Comparison of ENCODE assay signal across 25 mouse cellular contexts in genomic region chr17:29525613-29526012, GRCm38 (mm10). TPM values are rescaled to one million over a fixed set of nuclear protein-coding genes. Genes with fewer than 3 reads are reported as not detected.
A peak's percentile ranks its signal among the peaks of the same experiment; 100 is the strongest.
DNase-seq lines count a peak whose midpoint lies in the region; ATAC-seq and TF ChIP-seq lines count a peak whose summit lies in the region.
"Had no signal": no experiment of that assay in that cellular context is flagged by ENCODE, and none has a peak within 500 bp of the region (broad histone marks: within the 10 kb centered on the region; RNA-seq: fewer than 3 reads in every experiment).

No protein-coding gene starts in this region.

- H3K4me1 ChIP-seq in intestine, postnatal 0 days (replicated peaks; ENCODE audit: control insufficient read depth, insufficient read depth, low read length): no peaks in the 10 kb centered on the region
- H3K4me1 ChIP-seq in intestine, embryonic 15.5 days (replicated peaks): no peaks in the 10 kb centered on the region
- H3K4me1 ChIP-seq in midbrain, postnatal 0 days (ENCODE audit: insufficient read depth, low read length): no peaks in the 10 kb centered on the region
- H3K4me1 ChIP-seq in midbrain, embryonic 13.5 days (replicated peaks): no peaks in the 10 kb centered on the region
- H3K4me1 ChIP-seq: embryonic facial prominence, embryonic 12.5 days; heart, embryonic 13.5 days had no signal

- CTCF ChIA-PET in Patski (lab: Charles Lee): interaction anchor here (1.2 kb wide), 1 partner anchor 141 kb away, joined by 4 read pairs; no protein-coding TSS in a partner anchor

- H3K27ac ChIP-seq in intestine, postnatal 0 days (ENCODE audit: low read depth, low read length): no peak overlapping the region
- no peak overlapping the region for H3K27ac ChIP-seq in intestine, embryonic 15.5 days
- no peak overlapping the region for H3K27ac ChIP-seq in midbrain, postnatal 0 days (ENCODE audit: low read depth, low read length)
- no peak overlapping the region for H3K27ac ChIP-seq in midbrain, embryonic 13.5 days
- H3K27ac ChIP-seq: embryonic facial prominence, embryonic 12.5 days; heart, embryonic 13.5 days had no signal

- ATAC-seq in intestine, postnatal 0 days: no peak
- ATAC-seq in intestine, embryonic 15.5 days: no peak
- ATAC-seq in midbrain, postnatal 0 days (ENCODE audit: low FRiP score): no peak
- ATAC-seq in midbrain, embryonic 13.5 days: no peak
- no peak for ATAC-seq in Patski
- ATAC-seq: forebrain, embryonic 16.5 days; hindbrain, embryonic 16.5 days; inflammation-experienced regulatory T-cells, adult 6 months had no signal

- no peak overlapping the region for H3K9ac ChIP-seq in intestine, postnatal 0 days (ENCODE audit: low read depth, low read length)
- no peak overlapping the region for H3K9ac ChIP-seq in intestine, embryonic 15.5 days
- H3K9ac ChIP-seq in midbrain, postnatal 0 days (replicated peaks; ENCODE audit: low read length, poor library complexity, severe bottlenecking): no peak overlapping the region
- no peak overlapping the region for H3K9ac ChIP-seq in midbrain, embryonic 13.5 days (replicated peaks)
- H3K9ac ChIP-seq: embryonic facial prominence, embryonic 12.5 days; heart, embryonic 13.5 days had no signal

- no peak for DNase-seq in midbrain, postnatal 0 days (ENCODE audit: low spot score)
- DNase-seq in Patski (ENCODE audit: low read depth, low spot score): no peak
- no peak for DNase-seq in spleen, adult 12 weeks (ENCODE audit: low spot score)
- DNase-seq in thymus, adult 18-20 months: no peak
- DNase-seq: adrenal gland, postnatal 14 days; cerebellum, adult 11-12 months; cerebellum, adult 9-10 months; cerebellum, postnatal 25 days; gastrocnemius, postnatal 14 days; heart, postnatal 36 days had no signal

- no peaks in the 10 kb centered on the region for H3K9me3 ChIP-seq in intestine, postnatal 0 days (ENCODE audit: control insufficient read depth)
- no peaks in the 10 kb centered on the region for H3K9me3 ChIP-seq in intestine, embryonic 15.5 days
- H3K9me3 ChIP-seq in midbrain, postnatal 0 days (ENCODE audit: low read length): no peaks in the 10 kb centered on the region
- peaks cover 13% of the 10 kb centered on the region; the same call in 1 of the 2 replicates for H3K9me3 ChIP-seq in midbrain, embryonic 13.5 days

- H3K4me2 ChIP-seq in intestine, postnatal 0 days (replicated peaks; ENCODE audit: low read depth): no peak overlapping the region
- no peak overlapping the region for H3K4me2 ChIP-seq in intestine, embryonic 15.5 days (replicated peaks)
- no peak overlapping the region for H3K4me2 ChIP-seq in midbrain, postnatal 0 days (ENCODE audit: low read depth, low read length, poor library complexity, severe bottlenecking)
- H3K4me2 ChIP-seq in midbrain, embryonic 13.5 days (replicated peaks): no peak overlapping the region
- H3K4me2 ChIP-seq: embryonic facial prominence, embryonic 12.5 days; heart, embryonic 13.5 days had no signal

- in situ Hi-C loops in Patski (cut with MboI; ENCODE audit: low pct_unique_long_range_greater_than_20kb): no loop called here

- WGBS in intestine, postnatal 0 days: 79% methylated on average over 2 of the region's 2 CpGs
- 81% methylated on average over 2 of the region's 2 CpGs for WGBS in intestine, embryonic 15.5 days
- WGBS in midbrain, postnatal 0 days: 76% methylated on average over 2 of the region's 2 CpGs
- 81% methylated on average over 2 of the region's 2 CpGs for WGBS in midbrain, embryonic 13.5 days

- no peaks in the 10 kb centered on the region for H3K27me3 ChIP-seq in intestine, postnatal 0 days (replicated peaks; ENCODE audit: control insufficient read depth, insufficient read depth, low read length)
- H3K27me3 ChIP-seq in intestine, embryonic 15.5 days (replicated peaks): no peaks in the 10 kb centered on the region
- H3K27me3 ChIP-seq in midbrain, postnatal 0 days (ENCODE audit: insufficient read depth, low read length): no peaks in the 10 kb centered on the region
- H3K27me3 ChIP-seq in midbrain, embryonic 13.5 days: no peaks in the 10 kb centered on the region
- H3K27me3 ChIP-seq in Patski: no peaks in the 10 kb centered on the region
- H3K27me3 ChIP-seq: CH12.LX; embryonic facial prominence, embryonic 12.5 days; heart, embryonic 13.5 days had no signal

- POLR2A ChIA-PET in Patski (lab: Charles Lee): no interaction called here

- H3K36me3 ChIP-seq in intestine, postnatal 0 days (ENCODE audit: control insufficient read depth, insufficient read depth): no peaks in the 10 kb centered on the region
- no peaks in the 10 kb centered on the region for H3K36me3 ChIP-seq in intestine, embryonic 15.5 days
- no peaks in the 10 kb centered on the region for H3K36me3 ChIP-seq in midbrain, postnatal 0 days (ENCODE audit: insufficient read depth, low read length)
- H3K36me3 ChIP-seq in midbrain, embryonic 13.5 days: no peaks in the 10 kb centered on the region
- H3K36me3 ChIP-seq: embryonic facial prominence, embryonic 12.5 days; heart, embryonic 13.5 days had no signal

- no peak overlapping the region for H3K4me3 ChIP-seq in intestine, postnatal 0 days (ENCODE audit: low read depth, low read length)
- H3K4me3 ChIP-seq in intestine, embryonic 15.5 days (replicated peaks): no peak overlapping the region
- no peak overlapping the region for H3K4me3 ChIP-seq in midbrain, postnatal 0 days (ENCODE audit: low read depth, low read length)
- H3K4me3 ChIP-seq in midbrain, embryonic 13.5 days (replicated peaks): no peak overlapping the region
- H3K4me3 ChIP-seq: embryonic facial prominence, embryonic 12.5 days; heart, embryonic 13.5 days had no signal

- peak; percentile 18; the same call in 1 of the 2 replicates for TF ChIP-seq CTCF in intestine, postnatal 0 days (IDR thresholded peaks at IDR 0.05; ENCODE audit: low read depth)
- TF ChIP-seq CTCF in midbrain, postnatal 0 days (IDR thresholded peaks at IDR 0.05): peak; percentile 17; the same call in 1 of the 2 replicates
- peak; percentile 27 for TF ChIP-seq CTCF in Patski (IDR thresholded peaks at IDR 0.05)

RNA-seq across cellular contexts. Expression of gene Gm17657, which starts 23.8 kb away (rescaled TPM):
- not detected in 2 replicates for polyA plus RNA-seq in intestine, postnatal 0 days (2015; fragmentation: Nextera tagmentation; extraction: Ambion mirVana)
- polyA plus RNA-seq in intestine, embryonic 15.5 days (2015; fragmentation: Nextera tagmentation; extraction: Ambion mirVana): not detected in 2 replicates
- total RNA-seq in midbrain, postnatal 0 days (2014; rRNA removed): not detected in 2 replicates
- polyA plus RNA-seq in midbrain, postnatal 0 days (2015; fragmentation: Nextera tagmentation; extraction: Ambion mirVana): not detected in 2 replicates
- polyA plus RNA-seq in midbrain, embryonic 13.5 days (2015; fragmentation: Nextera tagmentation; extraction: Ambion mirVana): not detected in 2 replicates
- not detected for polyA plus RNA-seq in Patski (2021)
- total RNA-seq: adrenal gland, postnatal 14 days; gastrocnemius, adult 18-20 months; gastrocnemius, postnatal 14 days; heart, postnatal 36 days had no signal
- polyA plus RNA-seq: cortical plate, adult 2 months; embryonic facial prominence, embryonic 12.5 days; forebrain, embryonic 11.5 days; forebrain, embryonic 16.5 days; gonadal fat pad, adult 2 months; heart, embryonic 13.5 days; heart, postnatal 0 days; hindbrain, embryonic 11.5 days; hindbrain, embryonic 16.5 days had no signal

RNA-seq across cellular contexts. Expression of gene Tbc1d22b, which starts 24.0 kb away (rescaled TPM):
- polyA plus RNA-seq in intestine, postnatal 0 days (2015; fragmentation: Nextera tagmentation; extraction: Ambion mirVana): 8.6 TPM in 2 replicates
- 13.1 and 13.8 TPM in 2 replicates for polyA plus RNA-seq in intestine, embryonic 15.5 days (2015; fragmentation: Nextera tagmentation; extraction: Ambion mirVana)
- 47.3 and 52.0 TPM in 2 replicates for total RNA-seq in midbrain, postnatal 0 days (2014; rRNA removed)
- polyA plus RNA-seq in midbrain, postnatal 0 days (2015; fragmentation: Nextera tagmentation; extraction: Ambion mirVana): 30.7 and 31.7 TPM in 2 replicates
- polyA plus RNA-seq in midbrain, embryonic 13.5 days (2015; fragmentation: Nextera tagmentation; extraction: Ambion mirVana): 22.1 and 26.1 TPM in 2 replicates
- polyA plus RNA-seq in Patski (2021): 21.9 TPM

RNA-seq across cellular contexts. Expression of gene Tmem217, which starts 26.6 kb away (rescaled TPM):
- polyA plus RNA-seq in intestine, postnatal 0 days (2015; fragmentation: Nextera tagmentation; extraction: Ambion mirVana): 0.16 TPM in 1 of 2 replicates, not detected in the other
- 0.49 and 0.80 TPM in 2 replicates for polyA plus RNA-seq in intestine, embryonic 15.5 days (2015; fragmentation: Nextera tagmentation; extraction: Ambion mirVana)
- total RNA-seq in midbrain, postnatal 0 days (2014; rRNA removed): not detected in 2 replicates
- polyA plus RNA-seq in midbrain, postnatal 0 days (2015; fragmentation: Nextera tagmentation; extraction: Ambion mirVana): 0.71 and 0.84 TPM in 2 replicates
- polyA plus RNA-seq in midbrain, embryonic 13.5 days (2015; fragmentation: Nextera tagmentation; extraction: Ambion mirVana): 1.1 and 2.2 TPM in 2 replicates
- 0.33 TPM for polyA plus RNA-seq in Patski (2021)
- total RNA-seq: adrenal gland, postnatal 14 days; gastrocnemius, adult 18-20 months; gastrocnemius, postnatal 14 days; heart, postnatal 36 days had no signal

RNA-seq across cellular contexts. Expression of gene Pim1, which starts 35.1 kb away (rescaled TPM):
- polyA plus RNA-seq in intestine, postnatal 0 days (2015; fragmentation: Nextera tagmentation; extraction: Ambion mirVana): 16.8 and 18.9 TPM in 2 replicates
- polyA plus RNA-seq in intestine, embryonic 15.5 days (2015; fragmentation: Nextera tagmentation; extraction: Ambion mirVana): 13.4 TPM in 2 replicates
- 8.3 and 10.9 TPM in 2 replicates for total RNA-seq in midbrain, postnatal 0 days (2014; rRNA removed)
- polyA plus RNA-seq in midbrain, postnatal 0 days (2015; fragmentation: Nextera tagmentation; extraction: Ambion mirVana): 10.6 and 12.7 TPM in 2 replicates
- polyA plus RNA-seq in midbrain, embryonic 13.5 days (2015; fragmentation: Nextera tagmentation; extraction: Ambion mirVana): 13.4 and 15.4 TPM in 2 replicates
- 48.0 TPM for polyA plus RNA-seq in Patski (2021)
